Mouse (Mus musculus): ENCODE results near the gene Tesk1.

Gene Tesk1

GRCm38 (mm10) chr4:43441639-43442038, at the start of gene Tesk1:
Tesk1 (plus strand) TSS chr4:43441939.
- no peak for DNase-seq (ENCODE audit: low spot score)

- no peak for DNase-seq (ENCODE audit: low spot score)
These were observed 47.3 kb upstream of the Tesk1 start for GRCm38 (mm10) chr4:43394345-43394891.

GRCm38 (mm10) chr4:43395147-43395546, 46.6 kb upstream of the Tesk1 start:
- DNase-seq (ENCODE audit: low spot score) = no peak

GRCm38 (mm10) chr4:43395836-43396235, 45.9 kb upstream of the Tesk1 start:
- DNase-seq (ENCODE audit: low spot score) = no peak

- no peak for DNase-seq (ENCODE audit: low spot score)
These were observed 45.4 kb upstream of the Tesk1 start for GRCm38 (mm10) chr4:43396381-43396780.

GRCm38 (mm10) chr4:43398014-43398413, 43.7 kb upstream of the Tesk1 start:
- no peak for DNase-seq (ENCODE audit: low spot score)

GRCm38 (mm10) chr4:43398829-43399331, 42.9 kb upstream of the Tesk1 start:
- DNase-seq (ENCODE audit: low spot score) = no peak

GRCm38 (mm10) chr4:43399391-43400131, 42.2 kb upstream of the Tesk1 start:
- no peak for DNase-seq (ENCODE audit: low spot score)

GRCm38 (mm10) chr4:43400976-43401375, 40.8 kb upstream of the Tesk1 start:
- no peak for DNase-seq (ENCODE audit: low spot score)

GRCm38 (mm10) chr4:43401486-43401885, 40.3 kb upstream of the Tesk1 start:
- DNase-seq (ENCODE audit: low spot score) = no peak

- DNase-seq (ENCODE audit: low spot score) = no peak
These were observed 39.5 kb upstream of the Tesk1 start for GRCm38 (mm10) chr4:43402212-43402611.

GRCm38 (mm10) chr4:43404697-43405096, 37.0 kb upstream of the Tesk1 start:
- no peak for DNase-seq (ENCODE audit: low spot score)

- no peak for DNase-seq (ENCODE audit: low spot score)
These were observed 35.4 kb upstream of the Tesk1 start for GRCm38 (mm10) chr4:43406162-43406971.

- DNase-seq (ENCODE audit: low spot score) = no peak
These were observed 34.4 kb upstream of the Tesk1 start for GRCm38 (mm10) chr4:43407071-43407920.

- no peak for DNase-seq (ENCODE audit: low spot score)
These were observed 27.0 kb upstream of the Tesk1 start for GRCm38 (mm10) chr4:43414761-43415160.

- no peak for DNase-seq (ENCODE audit: low spot score)
These were observed 26.3 kb upstream of the Tesk1 start for GRCm38 (mm10) chr4:43415221-43416070.

- DNase-seq (ENCODE audit: low spot score) = no peak
These were observed 25.7 kb upstream of the Tesk1 start for GRCm38 (mm10) chr4:43416071-43416490.

GRCm38 (mm10) chr4:43417269-43418062, 24.3 kb upstream of the Tesk1 start:
- DNase-seq (ENCODE audit: low spot score) = no peak

- no peak for DNase-seq (ENCODE audit: low spot score)
These were observed 23.3 kb upstream of the Tesk1 start for GRCm38 (mm10) chr4:43418450-43418849.
